Mouse (Mus musculus) testis, adult 2 months (tissue): ENCODE data around the gene Rom1.

Experiments used
- CTCF ChIP-seq: fragments of 200-500 bp; IDR thresholded peaks from 2 replicates; pipeline ENCODE4 v1.5.1; 2012; ENCODE audit warnings: low read depth, mild to moderate bottlenecking, inconsistent platforms, low read length, moderate library complexity; ENCODE audit not compliant: control insufficient read depth, insufficient read depth, insufficient replicate concordance
- POLR2A ChIP-seq: fragments of 200-500 bp; IDR thresholded peaks from 2 replicates; pipeline ENCODE4 v1.6.1; 2012; ENCODE audit warnings: low read depth, mild to moderate bottlenecking, inconsistent platforms, low read length, moderate library complexity; ENCODE audit not compliant: control insufficient read depth

GRCm38 (mm10) chr19:8942276-8942964, 13.3 kb upstream of the Rom1 start:
- no peak for TF ChIP-seq CTCF
- TF ChIP-seq POLR2A = no peak
